Mouse (Mus musculus) spleen, postnatal 36 days (tissue): ENCODE data around the gene Gm10097.

ENCODE experiments used
- DNase-seq, 2 experiments: peaks; one replicate each; pipeline ENCODE4 v3.0.0; 2022; ENCODE audit warnings: low spot score in 2 of 2, mixed read lengths in 1 of 2

The Gm10097 gene

GRCm38 (mm10) chr10:5085792-5086191 is 16.8 kb downstream of the Gm10097 start:
- DNase-seq: no peak

GRCm38 (mm10) chr10:5086329-5086728 is 17.3 kb downstream of the Gm10097 start:
- DNase-seq: no peak

GRCm38 (mm10) chr10:5087336-5087735 is 18.3 kb downstream of the Gm10097 start:
- DNase-seq: no peak

GRCm38 (mm10) chr10:5089133-5089532 is 20.1 kb downstream of the Gm10097 start:
- DNase-seq: no peak

- no peak for DNase-seq
Measured at GRCm38 (mm10) chr10:5096996-5097753, 28.2 kb downstream of the Gm10097 start.

- no peak for DNase-seq
Measured at GRCm38 (mm10) chr10:5097754-5098137, 28.8 kb downstream of the Gm10097 start.

- DNase-seq: no peak
Measured at GRCm38 (mm10) chr10:5110773-5111172, 41.8 kb downstream of the Gm10097 start.

GRCm38 (mm10) chr10:5116155-5116554 is 47.2 kb downstream of the Gm10097 start:
- DNase-seq: no peak

- DNase-seq: no peak
Measured at GRCm38 (mm10) chr10:5116720-5117119, 47.7 kb downstream of the Gm10097 start.
